Mouse (Mus musculus): ENCODE data around the gene Slc11a1.

DNA sequence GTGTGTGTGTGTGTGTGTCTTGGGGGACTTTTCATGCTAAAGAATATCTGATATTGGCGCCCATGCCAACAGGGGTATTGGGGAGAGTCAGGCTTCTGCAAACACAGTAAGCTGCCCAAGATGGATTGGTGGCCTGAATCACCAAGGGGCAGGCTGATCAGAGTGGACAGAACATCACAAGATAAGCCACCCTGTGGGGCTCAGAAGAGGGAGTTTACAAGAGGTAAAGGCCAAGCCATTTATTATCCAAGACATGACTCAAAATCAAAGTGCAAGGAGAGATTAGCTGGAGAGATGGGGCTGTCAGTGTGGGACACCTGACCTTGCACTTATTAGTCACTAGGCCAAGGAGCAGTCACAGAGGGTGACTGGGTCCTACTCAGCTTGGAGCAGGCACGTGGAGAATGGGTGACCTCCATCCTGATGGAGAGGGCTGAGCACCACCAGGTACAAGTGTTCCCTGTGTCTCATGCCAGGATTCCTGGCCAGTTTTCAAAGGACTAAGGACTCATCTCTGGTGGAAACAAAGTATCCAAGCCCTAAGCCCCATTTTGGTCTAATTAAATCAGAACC lies 36.8 kb downstream of the Slc11a1 start:
- TF ChIP-seq CTCF (IDR thresholded peaks at IDR 0.05; ENCODE audit: low read depth) (no peak), EP300 (IDR thresholded peaks at IDR 0.05; ENCODE audit: low read depth) (no peak)

Data from heart, postnatal 0 days (tissue).